8 mouse cellular contexts compared by ENCODE assay signal in the genomic region with DNA sequence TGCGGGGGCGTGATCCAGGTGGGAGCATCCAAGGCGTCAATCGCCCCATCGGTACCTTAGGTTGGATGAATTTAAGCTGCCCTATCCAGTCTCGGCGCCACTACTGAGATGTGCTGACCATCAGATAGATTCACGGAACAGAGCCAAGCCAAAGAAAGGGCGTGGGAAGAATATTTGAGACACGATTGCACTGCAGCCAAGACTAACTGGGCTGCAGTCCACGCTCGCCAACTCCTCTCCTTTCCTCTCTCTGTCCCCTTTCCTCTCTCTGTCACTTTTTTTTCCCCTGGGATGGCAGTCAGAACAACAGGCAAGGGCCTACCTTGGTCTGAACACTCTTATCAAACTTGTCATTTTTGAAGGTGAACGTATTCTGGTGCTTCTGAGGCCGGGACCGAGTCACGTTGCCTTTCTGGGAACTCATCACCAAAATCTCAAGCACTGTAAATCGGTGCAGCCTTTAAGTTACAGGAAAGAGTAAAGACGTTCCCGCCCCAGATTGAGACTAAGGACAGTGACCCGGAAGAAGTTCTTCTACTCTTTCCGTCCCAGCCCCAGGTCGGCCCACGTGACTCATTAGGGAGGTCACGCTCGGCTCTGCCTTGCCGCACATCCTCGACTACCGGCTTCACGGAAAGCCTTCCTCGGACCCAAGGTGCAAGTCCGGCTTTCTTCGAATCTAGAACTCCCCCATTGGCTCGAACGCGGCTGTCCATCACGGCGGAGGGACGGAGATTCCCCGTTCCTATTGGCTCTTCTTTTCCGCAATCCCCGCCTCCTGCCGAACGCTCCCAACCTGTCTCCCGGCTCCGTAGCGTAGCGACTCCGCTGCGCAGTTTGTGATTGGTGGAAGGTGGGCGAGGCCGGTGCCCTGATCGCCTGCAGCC. TPM values are rescaled to one million over a fixed set of nuclear protein-coding genes. Genes with fewer than 3 reads are reported as not detected.
DNase-seq lines count a peak whose midpoint lies in the region; ATAC-seq lines count a peak whose summit lies in the region.

A gene (minus strand): TSS at position 692 of the 887 bp plus-strand sequence.

- H3K4me3 ChIP-seq in forebrain, embryonic 14.5 days (ENCODE audit: low read depth, low read length): peak within 1 kb of the TSS; percentile 88
- H3K4me3 ChIP-seq in neural tube, embryonic 15.5 days (replicated peaks): peak within 1 kb of the TSS; percentile 94

- intact Hi-C loops in heart, postnatal 14 days (cut with DNase I): loop anchor here (2.0 to 10.0 kb wide), 3 partner anchors 80 to 378 kb away; a partner anchor contains a TSS

- ATAC-seq in forebrain, embryonic 14.5 days: peak; percentile 98
- peak; percentile 98 for ATAC-seq in neural tube, embryonic 15.5 days (ENCODE audit: low FRiP score)

- H3K36me3 ChIP-seq in forebrain, embryonic 14.5 days (ENCODE audit: control insufficient read depth, insufficient read depth, low read length): no peaks in the 10 kb centered on the region
- no peaks in the 10 kb centered on the region for H3K36me3 ChIP-seq in neural tube, embryonic 15.5 days

- peak; percentile 99 for DNase-seq in ES-CJ7 (ENCODE audit: low read depth, low spot score)
- peak; percentile 97 for DNase-seq in cerebellum, adult 11 months
- peak; percentile 98 for DNase-seq in forebrain, embryonic 14.5 days (ENCODE audit: low spot score)
- peak; percentile 95 for DNase-seq in heart, postnatal 14 days
- DNase-seq in layer of hippocampus, adult 11-12 months (ENCODE audit: low spot score): peak; percentile 96
- DNase-seq in lung, adult 18-20 months: peak; percentile 99
- DNase-seq in testis, postnatal 14 days (ENCODE audit: low spot score): peak; percentile 98

- H3K4me1 ChIP-seq in forebrain, embryonic 14.5 days (ENCODE audit: control insufficient read depth, insufficient read depth, low read length): peaks cover 19% of the 10 kb centered on the region
- peaks cover 35% of the 10 kb centered on the region for H3K4me1 ChIP-seq in neural tube, embryonic 15.5 days

- H3K27ac ChIP-seq in forebrain, embryonic 14.5 days (ENCODE audit: low read depth, low read length): peak within 1 kb of the TSS; percentile 99
- H3K27ac ChIP-seq in neural tube, embryonic 15.5 days (replicated peaks): peak within 1 kb of the TSS; percentile 97

- no peaks in the 10 kb centered on the region for H3K27me3 ChIP-seq in forebrain, embryonic 14.5 days (replicated peaks; ENCODE audit: control insufficient read depth, insufficient read depth, low read length)
- no peaks in the 10 kb centered on the region for H3K27me3 ChIP-seq in neural tube, embryonic 15.5 days (replicated peaks)

- peak within 1 kb of the TSS; percentile 96 for H3K9ac ChIP-seq in forebrain, embryonic 14.5 days (ENCODE audit: low read length)
- peak within 1 kb of the TSS; percentile 89 for H3K9ac ChIP-seq in neural tube, embryonic 15.5 days (replicated peaks)

- 6% methylated on average over 52 of the region's 52 CpGs for WGBS in forebrain, embryonic 14.5 days
- 6% methylated on average over 52 of the region's 52 CpGs for WGBS in neural tube, embryonic 15.5 days

- peak within 1 kb of the TSS; percentile 80 for H3K4me2 ChIP-seq in forebrain, embryonic 14.5 days (ENCODE audit: low read length)
- H3K4me2 ChIP-seq in neural tube, embryonic 15.5 days: peak within 1 kb of the TSS; percentile 78

- H3K9me3 ChIP-seq in forebrain, embryonic 14.5 days (replicated peaks; ENCODE audit: control insufficient read depth, low read length): no peaks in the 10 kb centered on the region
- no peaks in the 10 kb centered on the region for H3K9me3 ChIP-seq in neural tube, embryonic 15.5 days (replicated peaks)

RNA-seq across cellular contexts. Expression of the gene that starts here (rescaled TPM):
- polyA plus RNA-seq in forebrain, embryonic 14.5 days (2014; fragmentation: Nextera tagmentation; extraction: Ambion mirVana): 77.5 and 81.4 TPM in 2 replicates
- total RNA-seq in heart, postnatal 14 days (2021): 10 to 100 TPM; 15.7 to 16.3 TPM
- polyA plus RNA-seq in neural tube, embryonic 15.5 days (2015; fragmentation: Nextera tagmentation; extraction: Ambion mirVana): 54.6 and 58.3 TPM in 2 replicates

Comparison
In these comparisons a context has a peak if more than half of its experiments do, and no peak if none do; other contexts are left out.
1. Peak in every context shown above with its lines: DNase-seq, ATAC-seq, H3K4me3 ChIP-seq and H3K27ac ChIP-seq.